Mouse (Mus musculus) E14TG2a.4 (cell line): ENCODE measurements around the gene Pakap.

Source experiments
- H3K27me3 ChIP-seq: 2 replicates; pipeline ENCODE4 v1.6.1; 2014; ENCODE audit warnings: low read length, control low read depth; ENCODE audit not compliant: insufficient read depth
- H3K36me3 ChIP-seq: 2 replicates; pipeline ENCODE4 v1.6.1; 2014; ENCODE audit warnings: low read length, control low read depth; ENCODE audit not compliant: insufficient read depth
- H3K4me1 ChIP-seq: replicated peaks from 2 replicates; pipeline ENCODE4 v1.6.1; 2014; ENCODE audit warnings: low read depth, low read length, control low read depth
- H3K4me3 ChIP-seq: replicated peaks from 2 replicates; pipeline ENCODE4 v1.5.1; 2014; ENCODE audit warnings: mild to moderate bottlenecking, low read length
- H3K9me3 ChIP-seq: 2 replicates; pipeline ENCODE4 v1.6.1; 2014; ENCODE audit warnings: low read length, control low read depth
- CTCF ChIP-seq: conservative IDR thresholded peaks from 2 replicates; pipeline ENCODE4 v1.5.1; 2014; ENCODE audit warnings: low read length
- NANOG ChIP-seq: IDR thresholded peaks from 2 replicates; pipeline ENCODE4 v1.6.1; 2014; ENCODE audit warnings: borderline replicate concordance, low read length, mixed read lengths
- POU5F1 ChIP-seq: IDR thresholded peaks from 2 replicates; pipeline ENCODE4 v1.6.1; 2014; ENCODE audit warnings: low read length, borderline replicate concordance

The Pakap gene

DNA sequence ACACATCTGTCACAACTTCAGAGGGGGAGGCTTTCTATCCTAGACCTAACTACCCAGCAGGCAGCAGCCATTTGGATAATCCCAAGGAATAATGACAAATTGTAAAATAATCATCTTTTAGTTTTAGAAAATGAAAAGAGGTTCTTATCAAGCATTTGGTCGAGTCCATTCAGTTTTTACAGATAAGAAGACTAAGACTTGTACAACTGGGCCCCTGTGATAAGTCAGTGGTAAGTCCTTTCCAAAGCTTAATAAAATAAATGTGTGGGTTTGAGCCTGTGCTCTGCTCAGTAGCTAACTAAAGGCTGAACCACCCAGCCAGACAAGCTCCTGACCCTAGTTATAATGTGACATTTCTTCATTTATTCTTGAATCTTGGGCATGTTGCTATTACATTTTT, 231.3 kb downstream of the Pakap start:
- H3K4me1 ChIP-seq, result peaks cover 63% of the 10 kb centered on the region
- H3K9me3 ChIP-seq, result no peaks in the 10 kb centered on the region
- TF ChIP-seq CTCF (no peak), NANOG (no peak), POU5F1 (no peak)
- H3K4me3 ChIP-seq, result no peak overlapping the region
- H3K36me3 ChIP-seq, result peaks cover 21% of the 10 kb centered on the region
- H3K27me3 ChIP-seq, result no peaks in the 10 kb centered on the region

DNA sequence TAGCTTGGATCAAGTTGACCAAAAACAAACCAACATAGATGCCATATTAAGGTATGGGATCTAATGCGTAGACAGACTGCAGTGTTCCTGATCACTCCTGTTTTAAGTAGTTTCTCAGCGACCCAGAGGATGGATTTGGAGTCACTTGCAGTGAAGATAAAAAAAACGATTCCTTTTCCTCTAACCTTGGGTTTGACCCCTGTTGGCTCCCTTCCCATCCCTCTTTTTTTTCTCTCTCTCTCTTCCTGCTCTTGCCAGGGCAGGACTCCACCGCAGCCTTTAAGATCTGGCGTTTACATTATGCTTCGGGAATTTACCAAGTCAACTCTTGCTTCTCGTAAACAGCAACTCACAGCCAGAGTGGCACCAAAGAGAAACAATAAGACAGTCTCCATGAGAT, 233.3 kb downstream of the Pakap start:
- peaks cover 45% of the 10 kb centered on the region for H3K4me1 ChIP-seq
- H3K4me3 ChIP-seq, result no peak overlapping the region
- peaks cover 27% of the 10 kb centered on the region for H3K36me3 ChIP-seq
- H3K9me3 ChIP-seq, result no peaks in the 10 kb centered on the region
- TF ChIP-seq POU5F1 (no peak), NANOG (no peak), CTCF (no peak)
- H3K27me3 ChIP-seq, result no peaks in the 10 kb centered on the region

DNA sequence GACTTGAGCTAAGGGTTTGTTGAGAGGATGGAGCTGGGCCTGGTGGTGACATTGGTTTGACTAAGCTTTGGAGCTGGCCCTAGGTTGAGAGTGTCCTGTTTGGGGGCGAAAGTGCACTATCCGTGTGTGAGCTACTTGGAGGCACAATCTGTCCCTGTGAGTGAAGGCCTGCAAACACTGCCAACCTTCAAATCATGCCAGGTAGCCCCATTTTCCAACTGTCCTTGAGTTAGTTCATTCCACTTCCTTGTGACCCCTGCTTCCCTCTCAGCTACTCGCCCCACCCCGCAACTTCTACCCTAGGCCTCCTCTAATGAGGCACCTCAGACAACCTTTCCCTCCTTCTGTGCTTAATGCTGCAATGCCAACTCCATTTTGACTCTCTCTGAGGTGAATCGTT, 234.0 kb downstream of the Pakap start:
- TF ChIP-seq POU5F1 (no peak), CTCF (no peak), NANOG (no peak)
- H3K9me3 ChIP-seq, result no peaks in the 10 kb centered on the region
- no peaks in the 10 kb centered on the region for H3K27me3 ChIP-seq
- peaks cover 27% of the 10 kb centered on the region for H3K36me3 ChIP-seq
- H3K4me3 ChIP-seq, result no peak overlapping the region
- H3K4me1 ChIP-seq, result peaks cover 42% of the 10 kb centered on the region

DNA sequence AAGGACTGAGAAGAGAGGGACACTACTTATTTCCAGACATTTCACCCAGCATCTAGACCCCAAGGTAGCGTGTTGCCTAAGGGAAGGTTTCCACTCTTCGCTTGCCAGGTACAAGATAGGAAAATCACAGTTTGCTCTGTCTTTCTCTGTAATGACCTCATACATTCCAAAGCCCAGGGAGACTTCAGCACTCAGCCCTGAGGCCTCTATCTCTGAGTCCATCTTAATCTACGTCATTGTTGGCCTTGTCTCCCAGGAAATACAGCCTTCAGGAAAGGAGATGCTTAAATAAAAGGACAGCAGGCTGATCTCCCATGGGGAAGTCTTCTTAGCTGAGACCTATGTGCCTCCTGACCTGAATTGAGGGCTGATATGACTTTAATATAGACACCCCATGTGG, 234.4 kb downstream of the Pakap start:
- peaks cover 27% of the 10 kb centered on the region for H3K36me3 ChIP-seq
- H3K4me1 ChIP-seq, result peaks cover 42% of the 10 kb centered on the region
- no peak overlapping the region for H3K4me3 ChIP-seq
- no peaks in the 10 kb centered on the region for H3K9me3 ChIP-seq
- no peaks in the 10 kb centered on the region for H3K27me3 ChIP-seq
- TF ChIP-seq POU5F1, result no peak
- TF ChIP-seq CTCF, result no peak
- TF ChIP-seq NANOG, result no peak

DNA sequence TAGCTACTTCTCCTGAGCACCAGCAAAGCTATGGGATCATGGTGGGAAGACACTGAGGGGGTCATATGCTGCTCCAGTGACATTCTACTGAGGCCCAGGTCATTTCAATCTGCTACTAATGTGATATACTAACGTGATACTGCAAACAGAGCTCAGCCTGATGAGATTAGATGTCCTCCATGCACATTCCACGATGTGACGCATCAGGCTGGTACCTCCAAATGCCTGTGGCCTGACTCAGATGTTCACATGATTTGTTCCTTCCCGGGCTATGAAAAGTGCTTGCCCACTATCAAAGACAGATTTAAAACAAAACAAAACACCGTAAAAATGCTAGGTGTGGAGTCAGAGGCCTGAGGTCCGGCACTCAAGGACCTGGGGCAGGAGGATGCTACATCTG, 236.9 kb downstream of the Pakap start:
- H3K36me3 ChIP-seq, result peaks cover 27% of the 10 kb centered on the region
- no peaks in the 10 kb centered on the region for H3K9me3 ChIP-seq
- H3K4me3 ChIP-seq, result no peak overlapping the region
- no peaks in the 10 kb centered on the region for H3K27me3 ChIP-seq
- H3K4me1 ChIP-seq, result peaks cover 45% of the 10 kb centered on the region
- no peak for TF ChIP-seq NANOG
- no peak for TF ChIP-seq CTCF
- no peak for TF ChIP-seq POU5F1

DNA sequence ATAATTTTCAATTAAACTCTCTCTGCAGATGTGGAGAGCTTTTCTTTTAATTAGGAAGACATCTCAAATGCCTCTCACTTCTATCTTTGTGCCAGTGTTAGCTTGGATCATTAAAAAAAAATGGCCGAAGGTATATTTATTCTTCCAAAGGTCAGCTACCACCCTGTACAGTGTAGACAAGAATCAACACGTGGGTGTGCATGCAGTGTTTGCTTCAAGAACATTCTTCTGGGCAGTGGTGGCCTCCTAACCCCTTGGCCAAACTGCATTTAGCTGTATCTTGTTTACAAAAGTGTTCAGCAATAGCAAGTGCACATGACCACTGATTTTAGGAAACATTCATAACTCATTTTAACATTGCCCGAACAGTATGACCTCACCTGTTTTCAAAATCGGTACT, 241.5 kb downstream of the Pakap start:
- H3K9me3 ChIP-seq, result no peaks in the 10 kb centered on the region
- H3K27me3 ChIP-seq, result no peaks in the 10 kb centered on the region
- peaks cover 49% of the 10 kb centered on the region for H3K4me1 ChIP-seq
- no peak for TF ChIP-seq CTCF
- no peak for TF ChIP-seq NANOG
- TF ChIP-seq POU5F1, result no peak
- H3K36me3 ChIP-seq, result peaks cover 14% of the 10 kb centered on the region
- H3K4me3 ChIP-seq, result no peak overlapping the region

DNA sequence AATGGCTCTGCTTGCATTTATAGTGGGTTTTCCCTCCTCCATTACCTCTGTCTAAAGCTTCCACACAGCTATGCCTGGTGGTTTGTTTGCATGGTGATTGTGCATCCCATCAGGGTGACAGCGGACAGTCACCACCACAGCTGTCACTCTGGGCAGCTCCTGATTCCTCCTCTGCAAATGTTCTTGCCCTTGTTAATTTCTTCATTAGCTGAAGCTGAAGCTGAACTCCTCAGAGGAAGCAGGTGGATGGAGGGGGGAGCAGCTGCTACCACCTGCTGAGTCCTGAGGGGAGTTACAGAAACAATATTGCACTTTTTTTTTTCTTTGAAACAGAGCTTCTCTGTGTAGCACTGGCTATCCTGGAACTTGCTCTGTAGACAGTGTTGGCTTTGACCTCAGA, 244.1 kb downstream of the Pakap start:
- H3K36me3 ChIP-seq, result peaks cover 22% of the 10 kb centered on the region
- peaks cover 6% of the 10 kb centered on the region for H3K9me3 ChIP-seq
- no peaks in the 10 kb centered on the region for H3K27me3 ChIP-seq
- no peak overlapping the region for H3K4me3 ChIP-seq
- H3K4me1 ChIP-seq, result peaks cover 48% of the 10 kb centered on the region
- TF ChIP-seq CTCF (no peak), POU5F1 (no peak), NANOG (no peak)

DNA sequence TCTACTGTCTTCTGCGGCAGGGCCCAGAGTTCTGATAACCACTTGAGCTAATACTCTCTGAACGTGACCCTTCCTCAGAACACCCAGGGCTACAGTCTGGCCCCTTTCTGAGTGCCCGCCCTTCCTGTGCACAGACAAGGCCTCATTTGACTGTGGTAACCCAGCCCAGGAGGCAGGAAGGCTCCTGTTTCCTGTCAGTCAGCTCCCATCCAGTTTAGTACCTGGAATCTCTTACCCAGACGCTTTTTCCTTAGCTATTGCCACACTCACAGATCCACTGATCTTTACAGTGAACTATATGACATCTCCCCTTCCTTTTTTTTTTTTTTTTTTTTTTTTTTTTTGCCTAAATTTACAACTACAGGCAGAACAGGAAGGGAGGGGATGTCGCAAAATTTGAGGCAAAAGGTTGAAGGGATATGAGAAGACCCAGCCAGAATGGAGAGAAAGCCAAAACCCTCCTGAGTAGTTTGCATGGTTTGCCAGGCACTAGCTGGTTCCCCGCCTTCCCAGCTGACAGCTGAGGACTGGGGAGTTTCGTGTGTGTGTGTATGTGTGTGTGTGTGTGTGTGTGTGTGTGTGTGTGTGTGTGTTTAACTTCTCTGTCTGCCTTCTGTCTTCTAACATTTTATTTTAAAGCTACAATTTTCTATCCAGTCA, 245.1 kb downstream of the Pakap start:
- H3K4me1 ChIP-seq, result peaks cover 39% of the 10 kb centered on the region
- H3K4me3 ChIP-seq, result no peak overlapping the region
- peaks cover 13% of the 10 kb centered on the region for H3K9me3 ChIP-seq
- peaks cover 28% of the 10 kb centered on the region for H3K36me3 ChIP-seq
- no peaks in the 10 kb centered on the region for H3K27me3 ChIP-seq
- TF ChIP-seq POU5F1 (no peak), CTCF (no peak), NANOG (no peak)

DNA sequence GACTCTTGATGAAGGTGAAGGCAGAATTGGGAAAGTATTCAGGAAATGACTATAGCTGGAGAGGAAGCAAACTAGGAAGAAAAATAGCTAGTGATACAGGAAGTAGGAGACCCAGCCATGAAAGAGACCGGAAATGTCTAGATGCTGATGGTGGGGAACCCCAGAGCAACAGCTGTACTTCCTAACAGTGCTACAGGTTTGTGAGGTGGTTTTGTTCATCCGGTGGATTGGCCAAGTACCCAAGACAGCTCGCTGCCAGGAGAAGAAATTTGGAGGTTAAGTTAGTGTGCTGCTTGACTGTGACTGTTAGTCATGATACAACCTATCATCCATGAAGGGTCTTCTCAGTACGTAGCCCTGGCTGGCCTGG, 245.6 kb downstream of the Pakap start:
- peaks cover 34% of the 10 kb centered on the region for H3K4me1 ChIP-seq
- H3K4me3 ChIP-seq, result no peak overlapping the region
- no peak for TF ChIP-seq POU5F1
- TF ChIP-seq NANOG, result no peak
- TF ChIP-seq CTCF, result no peak
- H3K9me3 ChIP-seq, result peaks cover 16% of the 10 kb centered on the region
- H3K27me3 ChIP-seq, result no peaks in the 10 kb centered on the region
- peaks cover 28% of the 10 kb centered on the region for H3K36me3 ChIP-seq

DNA sequence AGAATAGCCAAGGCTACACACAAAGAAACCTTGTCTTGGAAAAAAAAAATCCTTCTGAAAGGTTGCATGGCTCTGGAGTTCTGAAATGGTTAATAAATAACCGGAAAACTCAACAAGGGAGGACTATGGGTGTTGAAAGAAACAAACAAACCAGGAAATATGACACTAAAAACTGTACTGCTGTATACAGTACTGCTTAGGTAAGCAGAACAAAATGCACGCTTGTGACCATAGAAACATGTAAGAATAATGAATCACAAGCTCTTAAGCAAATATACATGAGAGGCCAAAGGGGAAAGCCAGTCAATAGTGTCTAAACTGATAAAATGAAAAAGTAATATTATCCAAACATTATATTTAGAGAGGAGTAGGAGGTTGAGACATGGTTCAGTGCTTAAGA, 247.4 kb downstream of the Pakap start:
- no peaks in the 10 kb centered on the region for H3K27me3 ChIP-seq
- peaks cover 25% of the 10 kb centered on the region for H3K9me3 ChIP-seq
- no peak overlapping the region for H3K4me3 ChIP-seq
- TF ChIP-seq NANOG (no peak), POU5F1 (no peak), CTCF (no peak)
- peaks cover 28% of the 10 kb centered on the region for H3K36me3 ChIP-seq
- H3K4me1 ChIP-seq, result peaks cover 23% of the 10 kb centered on the region
